Mouse (Mus musculus) heart, postnatal 0 days (tissue): ENCODE data around the gene Frmd8.

ENCODE experiments used
- CTCF ChIP-seq: IDR thresholded peaks from 2 replicates; pipeline ENCODE4 v1.5.1; 2016; ENCODE audit warnings: antibody characterized with exemption, control low read depth, low read depth
- EP300 ChIP-seq: IDR thresholded peaks from 2 replicates; pipeline ENCODE4 v1.6.1; 2016; ENCODE audit warnings: antibody characterized with exemption, low read depth

DNA sequence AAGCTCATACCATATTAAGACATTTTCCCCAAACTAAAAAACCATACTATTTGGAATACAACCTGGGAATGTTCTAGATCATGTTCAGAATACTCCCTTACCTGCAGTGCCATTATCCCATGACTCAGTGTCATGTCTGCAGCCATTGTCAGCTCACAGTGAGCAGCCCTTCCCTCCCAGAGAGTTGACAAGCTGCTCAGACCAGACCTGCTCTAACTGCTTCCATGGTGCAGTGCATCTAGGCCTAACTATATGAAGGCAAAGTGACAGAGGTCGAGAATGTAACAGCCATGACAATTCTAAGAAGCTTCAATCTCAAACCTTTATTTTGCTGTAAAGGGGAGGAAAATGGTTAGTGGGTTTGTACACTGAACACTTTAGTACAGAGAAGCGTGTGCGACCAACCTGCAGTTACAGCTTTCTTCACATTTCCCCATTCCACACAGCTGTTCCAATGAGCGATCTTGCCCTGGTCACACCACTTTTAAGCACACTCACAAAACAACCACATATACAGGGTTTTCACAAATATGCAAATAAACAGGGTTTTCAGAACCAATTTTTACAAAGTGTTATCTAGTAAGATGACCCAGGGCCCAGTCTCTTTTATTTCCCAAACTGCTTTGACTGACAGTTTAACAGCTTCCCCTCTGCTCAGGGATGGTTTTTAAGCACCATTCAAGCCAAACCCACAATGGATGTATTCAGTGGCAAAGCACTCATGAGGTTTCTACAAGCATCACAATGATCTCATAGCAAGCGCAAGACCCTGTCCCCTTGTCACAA, 32.9 kb downstream of the Frmd8 start:
- TF ChIP-seq CTCF (no peak), EP300 (no peak)
